Mouse (Mus musculus): ENCODE measurements around the gene Zcchc12.

Zcchc12 gene

DNA sequence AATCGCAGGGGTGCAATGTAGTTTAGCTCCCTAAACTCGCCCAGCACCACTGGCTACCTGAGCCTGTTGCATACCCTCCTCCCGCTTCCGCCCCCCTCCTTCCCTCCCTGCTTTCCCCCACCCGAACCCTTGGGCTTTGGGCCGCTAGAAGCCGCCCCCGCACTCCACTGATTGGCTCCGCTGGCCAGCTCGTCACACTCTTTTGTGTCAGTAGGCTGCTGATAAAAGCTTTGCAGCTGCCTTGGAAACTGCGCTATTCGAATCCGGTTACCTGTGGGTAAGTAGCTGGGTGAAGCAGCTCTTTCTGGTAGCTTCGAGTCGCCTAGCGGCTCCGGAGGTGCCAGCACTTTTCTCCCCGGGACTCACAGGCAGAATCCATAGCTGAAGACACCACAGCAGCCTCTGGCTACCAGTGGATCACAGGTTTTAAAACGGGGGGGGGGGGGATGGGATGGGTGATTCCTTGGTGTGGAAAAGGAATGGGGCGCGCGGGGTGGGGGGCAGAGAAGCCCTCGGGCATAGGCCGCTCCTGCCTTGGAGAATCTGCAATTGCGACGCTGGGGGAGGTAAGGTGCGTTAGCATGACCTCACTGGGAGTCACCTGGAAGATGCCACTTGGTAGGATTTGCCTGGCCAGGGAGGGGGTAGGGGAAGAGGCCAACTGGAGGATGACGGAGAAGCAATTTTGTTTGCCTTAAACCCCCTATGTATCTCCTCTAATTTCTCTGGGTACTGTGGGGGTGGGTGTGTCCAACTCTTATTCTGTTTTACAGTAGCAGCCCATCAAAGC lies at the start of gene Zcchc12:
Gene Zcchc12, plus strand, starts transcription at position 169 of the 790 bp plus-strand sequence.
- peak; percentile 41 for DNase-seq (ENCODE audit: low read depth, low spot score)

DNA sequence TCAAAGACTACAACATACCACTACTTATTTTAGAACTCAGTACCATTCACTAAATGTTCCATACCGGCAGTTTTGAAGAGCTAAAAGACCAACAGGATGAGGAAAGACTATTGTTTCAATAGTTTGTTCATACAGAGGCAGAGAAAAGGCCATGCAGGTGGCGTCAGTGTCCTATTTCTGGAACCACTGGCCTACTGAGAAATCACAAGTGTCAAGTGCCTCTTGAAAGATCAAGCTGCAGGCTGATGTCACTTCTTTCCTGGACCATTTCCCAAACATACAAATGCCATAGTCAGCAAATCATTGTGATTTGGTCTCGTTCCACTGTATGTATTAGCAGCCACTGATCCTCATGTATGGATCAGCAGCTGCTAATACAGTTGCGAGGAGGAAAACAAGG lies 49.0 kb upstream of the Zcchc12 start:
- DNase-seq (ENCODE audit: low read depth, low spot score): no peak

DNA sequence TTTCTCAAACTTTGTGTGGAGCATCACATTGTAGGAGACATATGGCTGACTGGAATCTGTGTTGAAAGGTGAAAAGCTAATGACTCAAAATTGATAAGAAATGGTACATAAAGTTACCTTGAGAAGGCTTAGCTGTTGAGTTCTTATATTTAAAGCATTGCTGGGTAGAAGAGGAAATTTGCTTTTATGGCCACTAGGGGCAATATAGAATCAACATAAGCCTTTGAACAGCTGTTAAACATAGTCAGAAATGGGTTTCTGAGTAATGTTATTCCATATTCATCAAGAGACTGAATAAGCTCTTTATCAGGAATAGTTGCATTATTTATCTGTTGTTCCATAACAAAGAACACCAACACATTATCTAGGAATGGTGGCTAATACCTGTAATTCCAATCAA lies 45.6 kb upstream of the Zcchc12 start:
- DNase-seq (ENCODE audit: low read depth, low spot score): no peak

DNA sequence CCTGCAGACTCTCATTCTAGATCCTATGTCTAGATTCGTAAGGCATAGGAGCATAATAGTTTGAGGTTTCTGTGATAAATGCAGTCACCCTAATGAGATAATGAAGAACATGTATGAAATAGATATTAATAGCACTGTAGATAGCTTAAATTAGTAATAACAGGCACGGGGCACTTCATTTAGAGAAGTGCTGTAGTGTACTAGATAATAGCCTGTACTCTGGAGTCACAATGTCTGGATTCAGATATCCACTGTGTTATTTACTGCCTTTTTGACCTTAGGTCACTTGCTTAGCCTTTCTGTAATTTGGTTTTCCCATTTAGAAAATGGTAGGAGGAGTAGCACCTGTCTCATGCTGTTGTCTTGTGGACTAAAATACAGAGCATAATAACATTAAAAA lies 39.0 kb upstream of the Zcchc12 start:
- no peak for DNase-seq (ENCODE audit: low read depth, low spot score)

DNA sequence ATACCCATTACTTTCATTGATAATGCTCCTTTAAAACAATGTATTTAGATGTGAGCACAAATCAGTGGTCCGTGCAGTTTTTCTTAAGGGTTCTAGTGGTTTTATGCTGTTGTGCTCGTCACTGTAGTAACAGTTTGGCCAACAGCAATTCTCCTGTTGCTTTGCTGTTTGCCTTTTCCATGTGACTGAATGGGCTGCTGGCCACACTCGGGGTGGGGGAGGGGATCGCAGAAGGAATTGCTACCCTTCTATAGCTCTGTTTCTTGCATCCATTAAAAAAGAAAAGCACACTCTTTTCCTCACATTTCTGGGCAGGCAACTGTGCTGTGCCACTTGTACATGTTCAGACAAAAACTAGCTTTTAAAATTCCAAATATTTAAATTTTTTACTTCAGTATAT lies 34.1 kb upstream of the Zcchc12 start:
- DNase-seq (ENCODE audit: low read depth, low spot score): no peak

GRCm38 (mm10) chrX:36183625-36184024 lies 12.1 kb upstream of the Zcchc12 start:
- DNase-seq (ENCODE audit: low read depth, low spot score): no peak

GRCm38 (mm10) chrX:36186036-36186435 lies 9.7 kb upstream of the Zcchc12 start:
- no peak for DNase-seq (ENCODE audit: low read depth, low spot score)

DNA sequence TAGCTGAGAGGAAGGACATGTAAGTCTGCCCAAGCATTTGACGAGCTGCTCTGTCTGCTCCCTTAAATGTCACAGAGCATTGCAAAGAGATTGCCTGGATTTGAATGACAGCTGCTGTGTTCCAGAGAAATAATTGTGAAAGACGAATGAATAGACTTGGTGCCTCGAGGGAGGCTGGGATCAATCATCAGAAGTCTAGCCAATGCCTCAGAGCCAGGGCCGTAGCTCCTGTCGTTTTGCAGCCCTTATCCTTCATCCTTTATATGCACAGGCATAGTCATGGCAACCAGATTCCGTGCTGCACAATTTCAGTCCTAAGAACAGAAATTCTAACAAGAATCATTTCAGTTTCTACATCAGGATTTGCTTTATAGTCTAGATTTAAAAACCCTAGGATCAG lies 9.3 kb upstream of the Zcchc12 start:
- no peak for DNase-seq (ENCODE audit: low read depth, low spot score)

DNA sequence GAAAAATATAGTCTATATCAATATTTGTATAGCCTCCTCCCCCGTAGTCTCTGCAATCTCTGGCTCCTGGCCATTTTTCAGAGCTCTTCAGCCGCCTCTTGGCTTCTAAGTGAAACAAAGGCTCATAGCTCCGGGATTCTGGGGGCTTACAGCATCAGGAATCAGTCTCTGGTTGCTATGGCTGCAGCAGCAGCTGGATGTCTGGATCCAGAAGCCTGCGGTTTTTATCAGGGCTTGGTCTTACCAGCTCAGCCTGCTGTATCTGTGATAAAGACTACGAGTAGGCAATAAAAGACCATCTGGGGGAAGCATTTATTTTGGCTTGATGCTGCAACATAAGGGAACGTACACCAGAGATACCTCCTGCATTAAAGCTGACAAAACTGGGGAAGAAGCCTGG lies 1.8 kb upstream of the Zcchc12 start:
- no peak for DNase-seq (ENCODE audit: low read depth, low spot score)

DNA sequence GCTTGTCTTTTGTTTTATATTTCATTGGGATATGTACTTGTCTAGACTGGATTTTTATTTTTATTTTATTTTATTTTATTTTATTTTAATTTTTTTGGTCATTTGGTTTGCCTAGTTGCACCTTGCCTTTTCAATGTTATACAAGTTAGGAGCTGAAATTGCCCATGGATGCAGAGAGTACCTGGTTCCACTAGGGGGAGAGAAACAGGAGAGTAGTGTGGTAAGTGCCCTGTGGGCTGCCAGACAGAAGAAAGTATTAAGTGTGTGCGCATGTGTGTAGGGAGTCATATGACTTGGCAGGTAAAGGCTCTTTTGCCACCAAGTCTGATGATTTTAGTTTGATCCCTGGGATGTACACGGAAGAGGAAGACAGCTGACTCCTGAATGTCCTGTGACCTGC lies 13.8 kb downstream of the Zcchc12 start:
- DNase-seq (ENCODE audit: low read depth, low spot score): no peak

DNA sequence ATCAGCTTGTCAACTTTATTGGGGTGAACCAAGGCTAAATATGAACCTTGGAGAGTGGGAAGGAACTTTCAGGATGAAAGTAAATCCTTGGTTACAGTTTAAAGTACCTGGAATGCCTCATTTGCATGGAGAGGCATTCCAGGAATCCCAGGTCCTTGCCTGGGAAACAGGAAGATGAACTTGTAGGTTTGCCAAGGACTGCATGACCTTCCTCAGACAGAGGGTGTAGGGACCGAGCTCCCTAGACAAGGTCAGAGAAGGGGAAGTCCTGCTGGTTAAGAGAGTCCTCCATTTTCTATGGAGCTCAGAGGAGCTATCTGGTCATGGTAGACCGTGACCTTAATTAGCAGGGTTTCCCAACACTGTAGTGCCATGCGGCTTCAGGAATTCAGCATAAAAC lies 15.5 kb downstream of the Zcchc12 start:
- DNase-seq (ENCODE audit: low read depth, low spot score): no peak

DNA sequence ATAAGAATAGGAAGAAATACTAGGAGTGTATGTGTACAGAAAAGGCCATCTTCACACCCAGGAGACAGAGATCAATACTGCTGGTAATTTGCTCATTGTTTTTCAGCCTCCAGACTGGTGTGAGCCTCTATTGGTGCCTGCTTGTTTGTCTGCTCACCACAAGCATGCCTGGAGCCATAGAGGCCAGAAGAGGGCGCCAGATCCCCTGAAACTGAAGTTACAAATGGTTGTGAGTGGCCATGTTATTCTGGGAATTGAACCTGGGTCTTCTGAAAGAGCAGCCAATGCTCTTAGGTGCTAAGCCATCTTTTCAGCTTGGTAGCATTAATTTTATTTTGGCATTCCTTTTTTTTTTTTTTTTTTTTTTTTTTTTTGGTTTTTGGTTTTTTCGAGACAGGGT lies 25.7 kb downstream of the Zcchc12 start:
- no peak for DNase-seq (ENCODE audit: low read depth, low spot score)

DNA sequence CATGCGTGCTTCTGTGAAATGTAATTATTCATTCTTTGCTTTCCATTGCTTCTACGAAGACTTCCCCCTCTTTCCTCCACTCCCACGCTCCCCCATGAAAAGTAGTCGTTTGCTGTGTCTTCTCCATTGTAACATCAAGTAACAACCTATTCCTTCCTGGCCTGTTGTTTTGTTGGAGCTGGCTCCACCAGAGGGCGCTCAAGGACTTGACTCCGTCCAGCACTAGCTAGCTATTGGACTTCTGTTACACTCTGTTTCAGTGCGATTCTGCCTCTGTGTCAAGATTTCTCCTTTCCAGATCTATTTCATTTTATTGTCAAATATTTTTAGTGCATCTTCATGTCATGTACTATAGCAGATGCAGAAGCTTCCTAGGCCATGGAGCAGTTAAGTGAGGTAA lies 30.1 kb downstream of the Zcchc12 start:
- peak; percentile 39 for DNase-seq (ENCODE audit: low read depth, low spot score)

- no peak for DNase-seq (ENCODE audit: low read depth, low spot score)
Measured at GRCm38 (mm10) chrX:36226577-36226976, 30.9 kb downstream of the Zcchc12 start.

- no peak for DNase-seq (ENCODE audit: low read depth, low spot score)
Measured at GRCm38 (mm10) chrX:36228861-36229260, 33.2 kb downstream of the Zcchc12 start.

GRCm38 (mm10) chrX:36229273-36229672 lies 33.6 kb downstream of the Zcchc12 start:
- no peak for DNase-seq (ENCODE audit: low read depth, low spot score)

GRCm38 (mm10) chrX:36235652-36236051 lies 39.9 kb downstream of the Zcchc12 start:
- no peak for DNase-seq (ENCODE audit: low read depth, low spot score)
